Mouse (Mus musculus): Measurements from ENCODE around the gene Wdr62.

Wdr62 gene

DNA sequence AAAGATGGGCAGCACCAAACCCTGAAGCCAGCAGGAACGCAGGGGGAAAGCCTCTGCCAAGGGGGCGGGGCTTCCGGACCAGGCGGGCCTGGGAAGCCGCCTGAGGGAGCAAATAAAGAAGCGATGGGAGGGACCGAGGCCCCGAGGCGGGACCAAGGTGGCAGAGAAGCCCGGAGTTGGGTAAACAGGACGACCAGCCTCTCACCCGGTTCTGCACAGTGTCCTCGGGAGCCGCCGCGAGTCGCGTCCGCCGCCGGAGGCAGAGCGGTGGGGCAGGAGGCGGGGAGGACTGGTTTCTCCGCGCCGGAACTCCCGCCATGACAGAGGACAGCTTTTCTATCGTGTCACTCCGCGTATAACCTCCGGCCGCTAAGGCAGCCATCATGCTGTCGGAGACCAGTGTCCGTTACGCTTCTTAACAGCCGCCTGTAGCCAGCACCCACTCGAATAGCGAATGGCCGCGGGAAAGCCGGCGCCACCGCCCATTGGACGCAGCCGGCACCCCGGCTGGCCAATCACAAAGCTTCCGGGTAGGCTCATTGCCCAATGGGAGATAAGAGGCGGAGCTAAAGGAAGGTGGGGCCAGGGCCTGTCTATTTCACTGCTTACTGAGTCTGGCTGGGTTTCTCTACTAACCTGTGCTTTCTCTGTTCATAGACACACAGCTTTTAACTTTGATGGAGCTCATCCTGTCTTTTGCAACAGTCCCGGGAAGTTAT, at the start of gene Wdr62, which contains the start of gene Thap8:
TSS of gene Wdr62 (minus strand) at position 469 of the 719 bp plus-strand sequence.
TSS of gene Thap8 (plus strand) at position 144 of the 719 bp plus-strand sequence.
- DNase-seq (ENCODE audit: low spot score in 2 of 2) = peak; percentile 90 to 94

DNA sequence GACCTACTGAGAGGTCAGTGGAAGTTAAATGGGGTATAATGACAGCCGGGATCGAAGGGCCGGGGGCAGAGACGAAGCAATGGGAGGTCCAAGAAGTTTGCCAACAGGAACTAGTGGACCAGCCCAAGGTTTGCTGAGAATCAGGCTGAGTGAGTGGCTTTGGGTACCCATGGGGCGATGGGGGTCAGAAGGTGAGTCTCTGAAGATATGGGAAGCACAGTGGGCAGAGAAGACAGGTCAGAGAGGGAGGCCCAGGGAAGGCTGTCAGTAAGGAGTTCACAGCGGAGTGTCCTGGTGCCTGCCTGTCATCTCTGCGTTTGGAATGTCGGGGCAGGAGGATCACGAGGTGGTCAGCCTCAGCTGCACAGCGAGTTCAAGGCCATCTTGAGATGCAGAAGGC, 48.2 kb upstream of the Wdr62 start:
- DNase-seq (ENCODE audit: low spot score in 2 of 2) = no peak

GRCm38 (mm10) chr7:30327140-30327539, 46.9 kb upstream of the Wdr62 start:
- DNase-seq (ENCODE audit: low spot score in 2 of 2) = no peak

- DNase-seq (ENCODE audit: low spot score in 2 of 2) = no peak
Observed at GRCm38 (mm10) chr7:30326427-30326826, 46.2 kb upstream of the Wdr62 start.

DNA sequence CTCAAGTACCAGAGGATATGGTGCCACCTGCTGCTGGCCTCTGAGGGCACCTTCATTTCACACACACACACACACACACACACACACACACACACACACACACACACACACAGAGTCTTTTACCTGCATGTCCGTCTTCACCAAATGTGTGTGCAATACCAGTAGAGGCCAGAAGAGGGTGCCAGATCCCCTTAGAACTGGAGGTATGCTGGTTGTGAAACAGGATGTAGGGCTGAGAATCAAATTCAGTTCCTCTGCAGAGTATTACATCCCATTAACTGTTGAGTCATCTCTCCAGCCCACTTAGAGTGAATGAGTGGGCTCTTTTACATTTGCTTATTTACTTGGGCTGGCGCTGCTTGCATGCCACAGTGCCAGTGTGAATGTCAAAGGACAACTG, 45.1 kb upstream of the Wdr62 start:
- DNase-seq (ENCODE audit: low spot score in 2 of 2) = no peak

DNA sequence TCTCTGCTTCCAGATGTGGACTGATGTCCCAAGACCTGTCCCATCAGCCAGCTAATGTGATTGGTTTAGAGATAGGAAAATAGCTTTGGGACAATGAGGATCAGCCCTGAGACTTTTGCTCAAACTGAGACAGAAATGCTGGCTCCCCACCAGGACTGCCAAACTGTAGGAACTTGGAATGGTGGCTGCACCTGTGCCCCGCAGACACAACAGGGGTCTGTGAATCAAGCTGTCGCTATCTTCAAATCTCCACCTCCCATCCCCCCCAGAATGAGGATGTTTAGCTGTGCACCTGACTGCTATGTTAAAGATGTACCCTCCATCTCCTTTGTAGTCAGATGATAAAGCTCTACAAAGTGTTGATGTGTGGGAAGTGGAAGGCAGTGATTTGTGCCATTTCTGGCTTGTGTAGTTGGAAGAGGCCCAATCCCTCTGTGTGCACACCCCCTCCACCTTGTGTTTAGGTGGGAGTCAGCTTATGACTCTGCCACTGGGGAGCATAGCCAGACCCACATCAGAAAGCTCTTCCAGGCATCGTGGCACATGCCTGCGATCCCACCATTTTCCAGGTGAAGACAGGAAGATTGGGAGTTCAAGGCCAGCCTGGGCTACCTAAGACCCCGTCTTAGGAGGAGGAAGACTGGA, 44.2 kb upstream of the Wdr62 start:
- no peak for DNase-seq (ENCODE audit: low spot score in 2 of 2)

GRCm38 (mm10) chr7:30323795-30324194, 43.6 kb upstream of the Wdr62 start, which contains the start of gene Sdhaf1:
Sdhaf1 (minus strand) TSS chr7:30323895.
- DNase-seq (ENCODE audit: low spot score in 2 of 2) = no peak

- no peak for DNase-seq (ENCODE audit: low spot score in 2 of 2)
Observed at GRCm38 (mm10) chr7:30322865-30323264, 42.6 kb upstream of the Wdr62 start.

DNA sequence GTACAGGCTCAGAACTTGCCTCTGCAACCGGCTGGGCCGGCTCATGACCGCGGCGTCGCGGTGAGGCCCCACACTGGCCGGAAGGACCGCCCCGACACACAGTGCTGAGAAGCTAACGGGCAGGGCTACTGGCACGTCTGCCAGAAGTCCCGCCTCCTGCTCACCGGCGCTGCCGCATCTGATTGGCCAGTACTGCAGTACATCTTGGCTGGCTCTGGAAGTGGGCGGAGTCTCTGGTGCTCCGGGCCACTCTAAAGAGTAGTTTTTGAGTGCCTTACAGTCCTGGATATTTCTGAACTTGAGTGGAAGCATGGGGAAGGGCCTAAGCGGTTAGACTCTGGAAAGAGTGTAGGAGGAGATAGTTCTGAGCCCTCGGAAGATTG, 42.1 kb upstream of the Wdr62 start:
- DNase-seq (ENCODE audit: low spot score in 2 of 2) = peak; percentile 96 to 98

GRCm38 (mm10) chr7:30321539-30322284, 41.5 kb upstream of the Wdr62 start, which contains the start of gene E130208F15Rik:
E130208F15Rik (plus strand) TSS chr7:30321740.
- DNase-seq (ENCODE audit: low spot score in 2 of 2) = peak; percentile 49 to 65

DNA sequence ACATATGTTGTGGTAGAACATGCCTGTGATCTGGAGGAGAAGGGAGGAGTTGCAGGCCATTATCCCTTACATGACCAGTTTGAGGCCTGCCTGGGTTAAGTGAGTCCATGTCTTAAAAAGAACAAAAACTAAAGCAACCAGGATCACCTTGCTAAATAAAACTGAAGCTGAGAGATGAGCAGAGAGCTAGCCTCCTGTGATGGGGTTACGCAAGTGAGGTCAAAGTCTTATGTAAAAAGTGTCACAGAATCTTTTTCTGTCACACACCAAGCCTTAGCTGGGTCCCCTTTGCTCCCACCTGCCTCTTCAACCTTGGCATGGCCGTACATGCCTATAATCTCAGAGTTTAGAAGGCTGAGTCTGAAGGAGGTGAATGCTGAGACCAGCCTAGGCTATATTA, 40.7 kb upstream of the Wdr62 start:
- no peak for DNase-seq (ENCODE audit: low spot score in 2 of 2)

DNA sequence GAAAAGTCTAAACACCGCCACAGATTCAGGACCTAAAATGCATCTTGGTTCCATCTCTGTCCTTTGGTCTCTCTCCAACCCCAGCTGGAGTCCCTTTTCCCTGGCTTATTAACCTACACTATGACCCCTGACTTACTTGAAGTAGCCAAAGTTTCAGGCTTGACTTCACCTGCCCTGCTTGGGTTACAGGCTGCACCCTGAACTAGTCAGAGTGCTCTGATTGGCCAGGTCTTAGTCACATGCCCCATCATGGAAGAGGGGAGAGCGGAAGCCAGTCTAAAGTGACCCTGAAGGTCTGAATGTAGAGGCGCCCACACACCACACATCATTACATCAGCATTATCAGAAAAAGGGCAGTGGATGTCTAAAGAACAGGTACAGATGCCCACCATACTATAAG, 37.9 kb upstream of the Wdr62 start:
- DNase-seq (ENCODE audit: low spot score in 2 of 2) = no peak

GRCm38 (mm10) chr7:30315559-30316529, 35.6 kb upstream of the Wdr62 start:
- no peak for DNase-seq (ENCODE audit: low spot score in 2 of 2)

- DNase-seq (ENCODE audit: low spot score in 2 of 2) = no peak
Observed at GRCm38 (mm10) chr7:30314721-30315155, 34.5 kb upstream of the Wdr62 start, which contains the start of gene Syne4. Syne4 (plus strand) TSS chr7:30314807.

DNA sequence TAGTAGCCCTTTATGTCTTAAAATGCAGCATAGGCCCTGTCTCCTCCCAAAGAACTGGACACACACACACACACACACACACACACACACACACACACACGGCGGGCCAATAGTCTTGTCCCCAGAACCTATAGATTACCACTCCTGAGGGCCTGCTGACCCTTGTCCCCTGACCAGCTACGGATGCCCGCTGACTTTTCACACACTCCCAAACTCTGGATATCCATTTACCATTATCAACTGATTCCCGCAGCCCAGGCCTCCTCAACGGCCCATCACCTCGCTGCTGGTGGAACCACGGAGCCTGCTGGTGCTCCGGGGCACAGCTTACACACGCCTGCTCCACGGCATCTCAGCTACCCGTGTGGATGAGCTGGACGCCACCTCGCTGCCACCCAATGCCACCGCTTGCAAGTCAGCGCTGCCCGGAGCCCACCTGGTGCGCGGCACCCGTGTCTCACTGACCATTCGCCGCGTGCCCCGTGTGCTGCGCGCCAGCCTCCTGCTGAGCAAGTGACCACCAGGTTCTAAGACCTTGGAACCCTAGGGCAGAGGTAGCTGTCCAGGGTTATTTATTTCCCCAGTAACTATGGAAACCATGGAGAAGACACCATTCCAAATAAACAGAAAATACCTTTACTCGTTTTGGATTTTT, 33.6 kb upstream of the Wdr62 start:
- DNase-seq (ENCODE audit: low spot score in 2 of 2) = no peak

DNA sequence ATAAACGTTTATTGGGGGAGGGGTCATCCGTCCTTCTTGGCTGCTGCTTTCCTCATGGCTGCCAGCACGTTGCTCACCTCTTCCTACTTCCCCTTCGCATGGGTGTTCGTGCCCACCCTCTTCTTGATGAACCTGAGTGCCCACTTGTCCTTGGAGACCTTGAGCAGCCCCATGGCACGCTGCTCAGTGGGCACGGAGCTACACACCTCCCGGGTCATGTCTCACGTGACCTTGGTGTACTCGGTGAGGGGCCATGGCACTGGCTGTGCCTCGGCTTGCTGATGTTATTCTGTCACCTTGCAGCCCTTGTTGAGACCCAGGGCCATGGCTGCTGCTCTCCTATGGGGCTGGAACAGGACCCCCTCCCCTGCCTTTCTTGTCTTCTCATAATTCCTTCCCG, 29.9 kb upstream of the Wdr62 start:
- no peak for DNase-seq (ENCODE audit: low spot score in 2 of 2)

GRCm38 (mm10) chr7:30309395-30310129, 29.3 kb upstream of the Wdr62 start:
- DNase-seq (ENCODE audit: low spot score in 2 of 2) = no peak

DNA sequence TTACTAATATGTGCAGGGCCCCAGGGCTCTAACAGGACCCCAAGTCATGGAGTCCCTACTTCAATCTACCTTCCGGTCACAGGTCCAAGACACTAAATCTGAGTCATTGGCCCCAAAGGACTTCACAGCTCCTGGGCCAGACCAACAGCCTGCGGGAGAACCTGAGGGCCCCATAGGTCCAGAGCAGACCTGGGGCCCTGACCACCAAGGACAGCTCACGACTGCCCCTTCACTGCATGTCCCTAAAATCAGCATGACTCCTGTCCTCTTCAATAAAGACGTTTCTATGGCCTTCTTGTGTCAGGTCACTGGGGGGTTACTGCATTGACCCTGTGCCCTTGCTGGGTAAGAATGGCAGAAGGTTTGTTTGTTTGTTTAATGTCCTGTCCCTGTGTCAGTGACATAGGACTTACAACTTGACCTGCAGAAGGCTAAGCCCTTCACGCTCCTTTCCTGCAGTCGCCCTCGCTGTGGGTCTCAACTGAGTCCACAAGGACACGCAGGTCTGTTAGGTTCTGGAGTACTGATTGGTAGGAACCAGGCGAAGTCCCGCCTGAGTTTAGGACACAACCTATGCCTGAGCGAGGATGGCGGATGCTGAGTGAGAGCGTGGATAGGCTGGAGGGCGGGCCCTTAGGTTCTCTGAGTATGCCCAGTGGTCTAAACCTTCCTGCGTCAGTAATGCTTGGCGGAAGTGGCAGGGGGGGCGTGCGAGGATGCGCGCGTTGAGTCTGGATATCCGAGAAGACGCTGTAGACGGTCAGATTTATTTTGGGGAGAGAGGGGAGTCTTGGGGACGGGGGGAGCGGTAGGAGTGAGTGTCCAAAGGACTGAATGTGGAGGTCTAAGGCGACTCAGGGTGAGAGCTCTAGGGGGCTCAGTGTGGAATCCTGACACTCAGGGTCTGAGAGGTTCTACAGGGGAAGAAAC, 28.1 kb upstream of the Wdr62 start, which contains the start of gene Alkbh6:
TSS of gene Alkbh6 (plus strand) at position 642 of the 930 bp plus-strand sequence.
- peak; percentile 90 to 91 for DNase-seq (ENCODE audit: low spot score in 2 of 2)

Data from urinary bladder, postnatal 4 days (tissue).